Mouse (Mus musculus): ENCODE measurements around the gene Fzd2. TPM values are rescaled to one million over a fixed set of nuclear protein-coding genes. Genes with fewer than 3 reads are reported as not detected.
"Not testable (repeated sequence)": the region's sequence is repeated elsewhere in the genome, so short reads cannot be mapped to it uniquely, and the experiment has no call there.

Fzd2 gene
- total RNA-seq, 4 experiments from 2014 or later, result 5.9 to 7.3 (median 6.1) TPM

GRCm38 (mm10) chr11:102581281-102582015, 22.7 kb upstream of the Fzd2 start:
- no peak for DNase-seq (ENCODE audit: low spot score in 2 of 2)

- no peak for DNase-seq (ENCODE audit: low spot score in 2 of 2)
Observed at GRCm38 (mm10) chr11:102582016-102582610, 22.1 kb upstream of the Fzd2 start.

DNA sequence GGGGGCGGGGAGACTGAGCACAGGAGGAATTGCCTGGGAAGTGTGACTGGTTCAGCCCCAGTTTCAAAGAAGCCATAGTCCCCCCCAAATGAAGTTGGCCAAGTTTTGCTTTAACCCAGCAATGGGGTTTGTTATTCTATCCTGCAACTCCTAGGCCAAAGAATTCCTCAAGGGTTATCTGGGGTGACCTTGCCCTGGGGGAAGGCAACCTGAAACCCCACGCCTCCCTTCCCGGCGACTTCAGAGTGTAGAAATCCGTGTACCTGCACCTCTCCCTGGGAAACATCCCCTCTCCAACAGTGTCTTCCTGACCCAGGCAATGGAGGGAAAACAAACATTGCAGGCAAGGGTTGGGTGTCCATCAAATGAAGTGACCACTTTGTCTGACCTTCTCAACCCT, 21.5 kb upstream of the Fzd2 start:
- no peak for DNase-seq (ENCODE audit: low spot score in 2 of 2)

GRCm38 (mm10) chr11:102586445-102587130, 17.6 kb upstream of the Fzd2 start:
- no peak for DNase-seq (ENCODE audit: low spot score in 2 of 2)

- no peak for DNase-seq (ENCODE audit: low spot score in 2 of 2)
Observed at GRCm38 (mm10) chr11:102587554-102587953, 16.6 kb upstream of the Fzd2 start.

GRCm38 (mm10) chr11:102595341-102595820, 8.8 kb upstream of the Fzd2 start:
- DNase-seq (ENCODE audit: low spot score in 2 of 2), result no peak

- DNase-seq (ENCODE audit: low spot score in 2 of 2), result no peak
Observed at GRCm38 (mm10) chr11:102599912-102600311, 4.3 kb upstream of the Fzd2 start.

- no peak for DNase-seq (ENCODE audit: low spot score in 2 of 2)
Observed at GRCm38 (mm10) chr11:102602816-102603495, 1.2 kb upstream of the Fzd2 start.

DNA sequence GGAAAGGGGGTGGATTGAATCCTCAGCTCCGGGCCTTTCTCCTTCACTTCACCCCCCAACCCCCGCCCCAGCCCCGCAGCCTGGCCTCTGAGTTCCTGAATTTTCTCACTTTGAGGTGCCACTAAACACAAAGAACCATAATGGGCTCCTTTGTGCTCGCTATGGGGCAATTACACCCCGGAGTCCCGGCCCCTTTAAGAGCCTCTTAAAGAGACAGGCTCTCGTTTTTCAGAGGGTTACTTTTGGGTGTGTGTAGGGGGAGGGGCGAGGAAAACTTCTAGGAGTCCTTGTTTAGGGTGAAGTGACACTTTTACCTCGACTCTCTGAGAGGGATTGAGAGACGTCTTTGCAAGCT, 723 bp upstream of the Fzd2 start:
- DNase-seq (ENCODE audit: low spot score in 2 of 2), result no peak

DNA sequence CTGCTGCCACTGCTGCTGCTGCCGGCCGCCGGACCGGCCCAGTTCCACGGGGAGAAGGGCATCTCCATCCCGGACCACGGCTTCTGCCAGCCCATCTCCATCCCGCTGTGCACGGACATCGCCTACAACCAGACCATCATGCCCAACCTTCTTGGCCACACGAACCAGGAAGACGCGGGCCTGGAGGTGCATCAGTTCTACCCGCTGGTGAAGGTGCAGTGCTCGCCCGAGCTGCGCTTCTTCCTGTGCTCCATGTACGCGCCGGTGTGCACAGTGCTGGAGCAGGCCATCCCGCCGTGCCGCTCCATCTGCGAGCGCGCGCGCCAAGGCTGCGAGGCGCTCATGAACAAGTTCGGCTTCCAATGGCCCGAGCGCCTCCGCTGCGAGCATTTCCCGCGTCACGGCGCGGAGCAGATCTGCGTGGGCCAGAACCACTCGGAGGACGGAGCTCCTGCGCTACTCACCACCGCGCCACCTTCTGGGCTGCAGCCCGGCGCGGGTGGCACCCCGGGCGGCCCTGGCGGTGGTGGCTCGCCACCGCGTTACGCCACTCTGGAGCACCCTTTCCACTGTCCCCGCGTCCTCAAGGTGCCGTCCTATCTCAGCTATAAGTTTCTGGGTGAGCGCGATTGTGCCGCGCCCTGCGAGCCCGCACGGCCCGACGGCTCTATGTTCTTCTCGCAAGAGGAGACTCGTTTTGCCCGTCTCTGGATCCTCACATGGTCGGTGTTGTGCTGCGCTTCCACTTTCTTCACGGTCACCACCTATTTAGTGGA, 769 bp downstream of the Fzd2 start:
- DNase-seq (ENCODE audit: low spot score in 2 of 2), result peak in 1 of 2 experiments; percentile 18

DNA sequence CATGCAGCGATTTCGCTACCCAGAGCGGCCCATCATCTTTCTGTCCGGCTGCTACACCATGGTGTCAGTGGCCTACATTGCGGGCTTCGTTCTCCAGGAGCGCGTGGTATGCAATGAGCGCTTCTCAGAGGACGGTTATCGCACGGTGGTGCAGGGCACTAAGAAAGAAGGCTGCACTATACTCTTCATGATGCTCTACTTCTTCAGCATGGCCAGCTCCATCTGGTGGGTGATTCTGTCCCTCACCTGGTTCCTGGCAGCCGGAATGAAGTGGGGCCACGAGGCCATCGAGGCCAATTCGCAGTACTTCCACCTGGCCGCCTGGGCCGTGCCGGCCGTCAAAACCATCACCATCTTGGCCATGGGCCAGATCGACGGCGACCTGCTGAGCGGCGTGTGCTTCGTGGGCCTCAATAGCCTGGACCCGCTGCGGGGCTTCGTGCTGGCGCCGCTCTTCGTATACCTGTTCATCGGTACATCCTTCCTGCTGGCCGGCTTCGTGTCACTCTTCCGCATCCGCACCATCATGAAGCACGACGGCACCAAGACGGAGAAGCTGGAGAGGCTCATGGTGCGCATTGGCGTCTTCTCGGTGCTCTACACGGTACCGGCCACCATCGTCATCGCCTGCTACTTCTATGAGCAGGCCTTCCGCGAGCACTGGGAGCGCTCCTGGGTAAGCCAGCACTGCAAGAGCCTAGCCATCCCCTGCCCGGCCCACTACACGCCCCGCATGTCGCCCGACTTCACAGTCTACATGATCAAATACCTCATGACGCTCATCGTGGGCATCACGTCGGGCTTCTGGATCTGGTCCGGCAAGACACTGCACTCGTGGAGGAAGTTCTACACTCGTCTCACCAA, 1.6 kb downstream of the Fzd2 start:
- DNase-seq (ENCODE audit: low spot score in 2 of 2), result no peak

DNA sequence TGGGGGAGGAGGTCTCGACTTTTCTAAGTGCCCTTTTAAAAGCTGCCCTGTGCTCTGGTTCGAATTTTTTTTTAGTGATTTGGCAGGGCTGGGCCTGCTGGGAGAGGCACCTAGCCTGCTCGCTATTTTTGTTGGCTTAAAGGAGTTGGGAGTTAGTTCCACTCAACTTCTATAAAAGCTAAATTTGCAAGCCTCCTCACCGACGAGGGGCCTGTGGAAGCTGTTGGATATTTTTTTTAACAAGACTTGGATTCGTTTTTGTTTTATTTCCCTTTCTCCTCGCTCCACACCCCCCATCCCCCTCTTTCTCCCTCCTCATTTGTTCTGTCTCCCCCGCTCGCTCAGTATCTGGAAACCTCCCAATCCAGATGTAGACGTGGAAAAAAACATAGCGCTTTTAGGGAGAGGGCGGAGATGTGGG, 2.6 kb downstream of the Fzd2 start:
- DNase-seq (ENCODE audit: low spot score in 2 of 2), result no peak

- not testable (repeated sequence) for DNase-seq (ENCODE audit: low spot score in 2 of 2)
Observed at GRCm38 (mm10) chr11:102607201-102607600, 3.0 kb downstream of the Fzd2 start.

GRCm38 (mm10) chr11:102607686-102608548, 3.7 kb downstream of the Fzd2 start:
- no peak for DNase-seq (ENCODE audit: low spot score in 2 of 2)

- no peak for DNase-seq (ENCODE audit: low spot score in 2 of 2)
Observed at GRCm38 (mm10) chr11:102608691-102609090, 4.5 kb downstream of the Fzd2 start.

- no peak for DNase-seq (ENCODE audit: low spot score in 2 of 2)
Observed at GRCm38 (mm10) chr11:102609483-102609882, 5.3 kb downstream of the Fzd2 start.

DNA sequence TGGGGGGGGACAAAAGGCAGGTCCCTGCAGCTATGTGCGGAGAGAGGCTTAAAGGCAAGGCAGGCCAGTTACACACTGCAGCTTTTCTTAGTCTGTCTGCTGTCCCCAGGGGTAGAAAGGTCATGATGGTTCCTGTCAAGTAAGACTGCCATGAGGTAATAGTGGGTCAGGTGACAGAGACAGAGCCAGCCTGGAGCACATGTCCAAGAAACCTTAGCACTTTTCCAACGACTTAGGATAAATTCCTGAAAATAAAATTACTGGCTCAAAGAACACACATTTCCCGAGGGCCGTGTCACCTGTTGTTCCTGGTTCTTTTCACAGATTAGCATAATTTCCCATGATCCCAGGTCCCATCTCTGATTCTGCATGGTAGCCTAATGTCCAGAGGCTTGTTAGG, 6.1 kb downstream of the Fzd2 start:
- DNase-seq (ENCODE audit: low spot score in 2 of 2), result no peak

DNA sequence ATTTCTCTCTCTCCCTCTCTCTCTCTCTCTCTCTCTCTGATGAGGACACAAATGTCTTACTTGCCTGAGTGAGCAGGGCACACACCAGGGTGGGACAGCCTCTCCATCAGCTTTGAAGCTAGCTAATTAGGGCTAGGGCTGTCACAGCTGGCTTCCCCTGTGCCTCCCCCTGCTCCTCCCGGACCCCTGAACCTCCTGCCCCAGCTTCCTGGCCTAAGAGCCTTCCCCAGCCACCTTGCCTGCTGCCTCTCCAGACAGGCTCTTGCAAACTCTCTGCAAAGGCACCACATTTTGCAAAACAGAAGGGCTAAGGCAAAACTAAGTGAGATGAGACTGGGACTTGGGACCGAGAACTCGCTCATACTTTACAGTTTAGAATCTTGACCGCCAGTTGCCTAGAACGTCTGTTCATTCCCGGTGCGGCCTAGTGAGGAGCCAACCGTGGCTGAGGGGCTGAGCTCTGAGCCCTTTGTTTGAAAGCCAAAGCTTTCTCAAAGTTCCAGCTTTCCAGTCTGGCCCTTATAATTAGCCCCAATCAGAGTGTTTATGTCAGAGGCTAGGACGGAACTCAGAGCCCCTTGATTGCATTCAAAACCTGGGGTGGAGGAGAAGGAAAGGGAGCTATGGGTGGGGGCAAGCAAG, 6.6 kb downstream of the Fzd2 start:
- no peak for DNase-seq (ENCODE audit: low spot score in 2 of 2)

DNA sequence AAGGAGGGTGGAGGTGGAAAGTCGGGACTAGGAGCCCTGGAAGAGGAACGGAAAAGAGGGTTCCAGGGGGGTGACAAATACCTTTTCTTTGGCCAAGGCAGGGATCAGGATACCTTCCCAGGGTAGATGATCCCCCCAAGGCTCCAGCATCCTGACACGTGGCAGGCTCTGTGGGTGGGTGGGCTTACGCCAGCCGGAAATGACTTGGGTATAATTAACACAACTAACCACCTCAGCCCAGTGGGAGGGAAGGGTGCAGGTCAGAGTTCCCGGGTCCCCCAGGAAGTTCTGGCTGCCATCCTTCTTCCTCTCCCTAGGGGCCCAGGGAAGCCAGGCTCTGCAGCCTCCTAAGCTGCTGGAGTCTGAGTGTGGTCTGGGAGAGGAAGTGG, 7.1 kb downstream of the Fzd2 start:
- DNase-seq (ENCODE audit: low spot score in 2 of 2), result no peak
